Mouse (Mus musculus): ENCODE measurements around the gene Diaph3.

Diaph3 gene

DNA sequence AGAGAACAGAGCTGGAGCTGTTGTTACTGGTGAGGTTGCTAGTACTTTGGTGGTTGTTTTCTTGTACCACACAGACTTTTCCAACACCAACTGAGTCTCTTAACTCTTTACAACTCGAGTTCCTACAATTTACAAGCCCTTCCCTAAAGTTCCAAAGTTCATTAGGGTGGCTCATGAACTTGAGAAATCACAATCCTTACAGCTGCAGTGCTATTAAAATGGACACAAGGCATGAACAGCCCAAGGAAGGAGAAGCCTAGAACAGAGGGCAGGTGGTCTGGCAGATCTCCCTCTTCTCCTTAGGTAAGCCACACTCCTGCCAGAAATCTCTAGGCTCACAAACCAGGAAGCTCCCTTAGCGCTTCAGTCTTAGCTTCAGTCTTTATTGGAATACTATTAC lies 303.4 kb downstream of the Diaph3 start:
- no peak for DNase-seq

DNA sequence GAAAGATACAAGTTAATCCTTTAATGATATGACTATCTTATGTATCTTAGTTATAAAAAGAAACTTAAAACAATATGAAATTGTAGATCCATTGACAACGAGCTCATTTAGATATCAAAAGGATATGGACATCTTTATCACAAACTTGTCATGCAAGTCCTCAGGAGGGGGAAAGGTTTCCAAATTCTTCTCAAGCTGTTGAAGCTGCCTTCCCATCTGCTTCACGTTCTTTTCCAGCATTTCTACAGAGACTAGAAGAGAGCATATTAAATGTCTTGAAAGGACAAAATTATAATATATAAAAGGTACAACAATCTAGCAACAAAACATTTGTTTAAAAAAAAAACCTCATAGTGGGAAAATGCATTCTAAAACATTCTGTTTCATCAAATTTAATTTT lies 306.2 kb downstream of the Diaph3 start:
- no peak for DNase-seq

GRCm38 (mm10) chr14:86834269-86834668 lies 306.8 kb downstream of the Diaph3 start:
- no peak for DNase-seq

- no peak for DNase-seq
Measured at GRCm38 (mm10) chr14:86833003-86833402, 308.0 kb downstream of the Diaph3 start.

DNA sequence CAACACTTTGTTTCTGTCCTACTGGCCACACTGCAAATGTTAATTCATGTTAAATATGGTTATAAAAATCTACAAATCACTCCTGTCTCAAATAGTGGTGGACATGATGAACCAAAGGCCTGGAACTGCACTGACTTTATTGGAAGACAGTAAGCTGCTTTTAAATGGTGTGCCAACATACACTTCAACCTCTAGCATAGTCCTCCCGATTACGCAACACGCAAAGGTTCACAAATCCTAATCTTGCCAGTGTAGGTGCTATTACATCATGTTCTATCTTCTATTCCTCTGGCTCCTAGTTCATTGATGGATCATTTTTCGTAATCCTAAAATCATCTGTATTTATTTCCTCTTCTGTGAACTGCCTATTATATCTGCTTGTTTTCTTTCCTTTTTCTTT lies 324.8 kb downstream of the Diaph3 start:
- DNase-seq, result no peak

DNA sequence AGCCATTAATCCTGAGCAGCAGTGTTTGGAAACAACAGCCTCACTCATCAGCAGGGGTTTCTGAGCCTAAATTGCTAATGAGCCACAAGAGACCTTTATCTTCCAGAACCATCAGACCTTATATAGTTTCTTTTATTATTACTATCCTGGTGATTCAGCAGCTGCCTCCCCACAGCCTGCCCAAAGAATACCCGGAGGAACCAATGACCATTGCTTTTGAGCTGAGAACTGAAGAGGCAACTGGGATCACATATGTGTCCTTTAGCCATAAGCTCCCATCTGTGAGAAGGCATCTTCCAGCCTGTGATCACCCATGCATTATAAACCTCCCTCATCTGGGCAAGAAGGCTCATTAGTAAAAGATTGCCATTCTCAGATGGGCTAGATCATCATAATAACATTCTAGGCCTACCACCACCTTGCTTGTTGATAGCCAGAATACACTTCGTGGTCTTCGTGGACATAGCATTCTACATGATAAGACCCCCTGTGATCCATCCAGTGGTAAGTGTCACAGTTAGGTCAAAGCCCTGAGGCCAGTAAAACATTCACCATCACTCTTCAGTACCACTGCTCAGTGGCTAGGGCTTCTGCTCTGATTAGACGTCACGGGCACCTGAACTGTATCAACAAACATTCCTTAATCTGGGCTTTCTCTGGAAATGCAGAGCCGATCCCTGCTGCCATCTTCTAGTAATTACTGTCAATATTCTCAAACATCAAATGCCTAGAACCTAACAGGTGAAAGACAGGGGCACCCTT lies 352.0 kb downstream of the Diaph3 start:
- DNase-seq, result no peak

GRCm38 (mm10) chr14:86786866-86787265 lies 354.2 kb downstream of the Diaph3 start:
- no peak for DNase-seq

- DNase-seq, result peak; percentile 47
Measured at GRCm38 (mm10) chr14:86781553-86782273, 359.3 kb downstream of the Diaph3 start.

GRCm38 (mm10) chr14:86773311-86773710 lies 367.7 kb downstream of the Diaph3 start:
- DNase-seq, result no peak

- no peak for DNase-seq
Measured at GRCm38 (mm10) chr14:86772176-86773150, 368.6 kb downstream of the Diaph3 start.

GRCm38 (mm10) chr14:86764286-86764685 lies 376.7 kb downstream of the Diaph3 start:
- no peak for DNase-seq

DNA sequence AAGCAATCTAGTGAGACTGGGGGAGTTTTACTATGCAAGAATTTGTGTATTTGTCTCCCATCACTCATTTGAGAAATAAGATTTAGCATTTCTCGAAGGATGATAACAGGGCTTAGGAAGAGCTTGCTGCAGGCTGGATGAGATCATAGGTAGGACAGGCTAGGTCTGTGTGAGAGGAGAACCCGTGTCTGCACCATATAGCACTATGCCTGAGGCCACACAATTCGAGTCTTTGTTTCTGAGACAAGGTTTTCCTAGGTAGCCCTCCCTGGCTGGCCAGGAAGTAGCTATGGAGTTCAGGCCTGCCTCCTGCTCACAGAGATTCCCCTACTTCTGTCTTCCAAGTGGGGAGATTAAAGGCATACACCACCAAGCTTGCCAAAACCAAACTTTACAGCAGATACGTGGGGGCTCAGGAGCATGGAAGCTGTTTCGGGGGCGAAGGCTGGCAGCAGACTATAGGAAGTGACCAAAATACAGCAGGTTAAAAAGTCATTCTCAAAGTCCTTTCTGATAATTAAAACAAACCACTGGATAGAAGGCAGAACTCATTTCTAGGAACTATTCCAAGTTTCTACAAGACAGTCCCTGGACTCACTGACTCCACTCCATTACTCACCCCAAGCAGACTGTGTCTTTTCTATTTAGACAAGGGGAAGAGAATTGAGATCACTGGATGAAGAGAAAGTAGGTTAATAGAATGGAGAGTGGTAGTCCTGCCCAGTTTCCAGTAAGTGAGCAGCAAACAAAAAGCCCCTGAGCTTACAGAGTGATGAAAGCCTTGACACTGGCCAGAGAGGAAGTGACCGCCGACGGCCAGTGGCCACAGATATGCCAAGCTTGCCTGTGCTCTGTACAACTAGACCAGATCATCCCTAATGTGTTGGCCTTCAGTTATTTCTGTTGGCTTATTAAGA lies 383.2 kb downstream of the Diaph3 start:
- DNase-seq, result peak; percentile 7

GRCm38 (mm10) chr14:86757132-86757531 lies 383.9 kb downstream of the Diaph3 start:
- DNase-seq, result no peak

DNA sequence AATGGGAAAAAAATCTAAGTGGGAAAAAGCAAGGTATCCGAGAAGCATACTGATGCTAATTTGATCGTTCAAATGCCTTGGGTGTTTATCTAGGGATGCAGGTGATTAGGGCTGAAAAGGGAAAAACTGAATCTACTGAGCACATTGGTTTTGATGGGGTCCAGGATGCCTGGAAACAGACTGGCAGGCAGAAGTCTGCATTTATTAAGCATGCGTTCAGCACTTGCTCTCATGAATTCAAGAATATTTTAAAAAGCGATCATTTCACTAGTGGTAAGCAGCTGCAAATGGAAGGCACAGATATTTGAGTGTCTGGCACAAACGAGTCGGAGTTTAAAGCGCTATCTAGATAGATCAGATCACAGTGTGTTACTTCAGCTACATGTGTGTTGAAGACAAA lies 390.7 kb downstream of the Diaph3 start:
- DNase-seq, result no peak

DNA sequence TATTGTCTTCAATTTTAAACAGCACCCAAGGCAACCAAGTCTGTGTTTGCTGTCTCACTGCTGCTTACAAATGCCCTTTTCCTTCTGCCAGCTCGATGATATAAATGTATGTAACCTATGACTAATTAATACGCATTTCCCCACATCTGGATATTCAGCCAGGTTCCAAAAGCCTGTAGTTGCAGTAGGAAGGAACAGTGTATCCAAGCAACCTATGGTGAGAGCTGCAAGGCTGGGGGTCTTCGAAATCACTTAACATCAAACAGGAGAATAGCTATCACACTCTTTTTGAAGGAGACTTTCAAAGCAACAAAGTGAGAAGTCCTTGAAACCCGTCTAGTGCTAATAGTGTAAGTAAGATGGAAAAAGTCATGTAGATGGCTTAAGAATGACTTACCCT lies 391.6 kb downstream of the Diaph3 start:
- DNase-seq, result no peak

DNA sequence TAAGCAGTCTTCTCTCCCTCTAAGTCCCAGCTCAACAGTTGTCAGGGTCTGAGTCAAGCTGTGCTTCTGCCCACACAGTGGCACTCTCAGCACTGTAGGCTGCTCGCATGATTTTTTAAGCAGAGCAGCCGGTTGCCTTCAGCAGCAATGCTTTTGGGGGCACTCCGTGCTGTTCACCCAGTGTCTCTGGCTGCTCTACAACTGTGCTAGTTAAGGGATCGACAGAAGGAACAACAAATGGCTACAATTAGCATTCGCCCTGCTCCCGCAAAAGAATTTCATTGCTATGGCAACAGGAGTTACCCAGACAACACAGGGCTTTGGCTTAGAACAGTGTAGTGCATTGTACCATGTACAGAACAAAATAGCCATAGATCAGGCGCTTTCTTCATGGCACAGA lies 392.2 kb downstream of the Diaph3 start:
- DNase-seq, result peak; percentile 19

DNA sequence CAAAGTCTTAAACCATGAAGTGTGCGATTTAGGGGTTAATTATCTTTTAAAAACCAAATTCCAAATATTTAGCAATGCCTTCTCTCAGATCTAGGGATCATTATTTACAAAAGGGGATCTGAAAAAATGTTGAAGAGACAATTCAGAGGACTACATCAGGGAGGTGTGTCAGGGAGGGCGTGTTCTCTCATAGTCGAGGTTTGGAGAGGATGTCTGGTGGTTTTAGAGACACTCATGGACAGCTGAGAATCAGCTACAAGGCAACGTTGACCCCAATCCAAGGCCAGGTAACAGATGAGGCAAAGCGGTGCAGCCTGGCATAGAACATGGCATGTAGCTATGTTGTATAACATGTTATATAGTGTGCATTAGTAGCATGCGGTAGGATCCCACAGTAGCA lies 396.5 kb downstream of the Diaph3 start:
- no peak for DNase-seq

DNA sequence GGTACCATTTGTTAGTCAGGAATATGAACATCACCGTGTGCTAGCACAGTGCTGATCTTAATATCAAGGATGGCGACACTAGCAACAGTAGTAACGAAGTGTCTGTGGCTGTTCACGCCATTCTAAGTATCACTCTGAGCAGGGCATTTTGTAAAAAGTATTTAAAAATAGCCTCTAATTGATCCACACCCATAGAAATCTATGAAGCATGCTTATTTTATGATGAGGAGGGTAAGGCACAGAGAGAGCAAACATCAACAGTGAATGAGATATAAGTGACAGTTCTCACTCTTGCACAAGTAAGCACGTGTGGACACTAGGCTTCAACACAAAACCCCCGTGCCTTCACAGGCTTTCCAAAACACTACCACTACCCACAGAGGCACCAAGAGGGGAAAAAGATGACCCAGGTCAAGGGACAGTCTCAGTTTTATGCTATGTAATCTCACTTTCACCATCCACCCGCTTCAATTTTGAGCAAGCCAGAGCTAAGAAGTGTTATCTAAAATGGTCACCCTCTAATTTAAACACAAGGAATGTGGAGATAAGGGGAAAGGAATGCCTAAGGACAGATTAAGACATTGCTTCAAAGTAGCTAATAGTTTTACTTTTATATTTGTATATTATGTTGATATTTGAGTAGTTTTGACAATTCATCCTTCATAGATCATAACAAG lies 399.0 kb downstream of the Diaph3 start:
- no peak for DNase-seq

DNA sequence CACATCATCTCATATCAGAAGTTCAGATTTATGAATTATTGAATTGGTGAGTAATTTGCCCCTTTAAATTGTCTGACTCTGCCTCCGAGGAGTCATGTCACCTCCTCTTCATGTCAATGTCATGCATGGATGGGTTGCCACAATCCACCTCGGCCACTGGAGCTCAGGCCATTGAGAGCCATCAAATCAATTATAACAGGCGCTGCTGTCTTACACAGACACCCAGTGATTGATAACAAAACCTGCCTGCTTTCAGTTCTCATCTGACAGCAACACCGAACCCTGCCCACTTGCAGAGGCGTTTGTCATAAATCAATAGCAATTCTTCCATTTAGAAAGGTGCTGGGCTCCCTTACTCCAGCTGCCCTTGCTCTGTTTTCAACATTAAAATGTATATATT lies 402.1 kb downstream of the Diaph3 start:
- no peak for DNase-seq

DNA sequence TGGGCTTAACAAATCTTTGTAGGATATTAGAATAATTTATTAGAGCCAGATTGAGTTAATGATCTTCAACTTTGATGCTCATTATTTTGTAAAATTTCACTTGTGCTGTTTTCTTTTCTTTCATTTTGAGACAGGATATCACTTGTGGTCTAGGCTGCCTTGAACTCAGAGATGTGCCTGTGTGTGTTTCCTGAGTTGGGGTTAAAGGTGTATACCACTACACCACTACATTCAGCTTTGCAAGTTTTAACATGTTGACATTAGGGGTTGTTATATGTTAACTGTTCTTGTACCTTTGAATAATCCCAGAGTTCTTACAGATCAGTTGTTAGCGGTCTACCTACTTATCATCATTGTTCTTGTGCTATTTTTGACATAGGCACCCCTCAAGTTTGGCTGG lies 404.4 kb downstream of the Diaph3 start:
- no peak for DNase-seq

DNA sequence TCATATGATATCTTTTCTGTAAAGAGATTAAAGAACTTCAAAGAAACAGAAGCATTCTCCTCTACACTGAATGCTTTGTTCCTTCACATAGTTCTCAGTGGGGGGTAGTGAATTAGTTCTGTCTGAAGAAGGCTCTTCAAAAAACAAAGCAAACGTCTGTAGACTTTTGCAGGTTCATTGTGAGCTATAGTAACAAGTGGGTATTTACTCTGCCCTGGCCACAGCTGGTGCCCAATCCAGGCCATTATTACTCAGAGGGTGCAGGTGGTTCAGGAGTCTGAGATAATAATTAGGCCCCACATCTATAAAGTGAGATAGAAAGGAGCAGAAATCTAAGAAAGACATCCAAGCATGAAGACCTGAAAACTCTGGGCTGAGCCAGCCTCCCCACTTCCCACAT lies 409.7 kb downstream of the Diaph3 start:
- no peak for DNase-seq

Measured in cerebellum, adult 9-10 months (tissue).